Mouse (Mus musculus) heart, adult 11 months (tissue): ENCODE results near the gene Pfkfb1.

Source experiments
- DNase-seq: peaks from one replicate; pipeline ENCODE4 v3.0.0; 2022

Pfkfb1 gene

GRCm38 (mm10) chrX:150588023-150588764 lies at the start of gene Pfkfb1:
Gene Pfkfb1, plus strand, starts transcription at chrX:150588229.
- peak; percentile 98 for DNase-seq

- DNase-seq, result no peak
Measured at GRCm38 (mm10) chrX:150540111-150540510, 47.9 kb upstream of the Pfkfb1 start.

DNA sequence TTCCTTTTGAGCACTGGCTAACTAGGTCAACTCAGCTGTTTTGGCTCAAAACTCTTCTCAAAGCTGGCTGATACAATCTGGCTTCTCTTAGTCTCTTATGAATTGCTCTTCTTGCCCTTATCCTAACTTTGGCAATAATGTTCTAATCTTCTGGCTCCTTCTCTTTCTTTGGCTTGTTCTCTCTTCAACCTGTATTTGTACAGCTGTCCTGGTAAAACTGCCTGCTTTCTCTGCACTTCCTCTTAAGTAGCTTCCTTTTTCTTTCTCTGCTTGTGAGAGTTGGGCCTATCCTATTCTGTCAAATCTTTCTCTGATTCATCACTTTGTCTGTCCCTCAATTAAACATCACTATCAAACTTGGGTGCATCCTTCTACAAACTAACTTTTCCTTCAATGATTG lies 46.3 kb upstream of the Pfkfb1 start:
- no peak for DNase-seq

DNA sequence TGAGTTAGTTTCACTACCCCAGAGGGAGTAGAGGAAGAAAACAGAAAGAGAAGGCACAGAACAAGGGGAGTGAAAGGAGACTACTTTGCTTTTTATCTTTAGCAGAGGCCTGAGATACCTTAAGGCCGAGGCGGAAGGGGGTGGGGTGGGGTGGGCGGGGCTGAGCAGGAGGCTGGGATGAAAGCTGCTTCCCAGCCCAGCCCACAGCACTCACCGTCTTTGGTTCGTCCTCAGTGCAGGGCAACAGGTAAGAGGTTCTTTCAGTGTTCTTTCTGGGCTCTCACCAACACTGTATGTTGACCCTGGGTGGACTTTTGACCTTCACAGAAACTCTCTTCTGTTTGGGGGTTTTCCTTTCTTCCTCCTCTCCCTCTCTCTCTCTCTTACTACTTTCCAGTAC lies 40.8 kb upstream of the Pfkfb1 start, which contains the start of gene Alas2:
Gene Alas2 (plus strand): TSS at position 137 of the 400 bp plus-strand sequence.
- DNase-seq, result no peak

GRCm38 (mm10) chrX:150549639-150550038 lies 38.4 kb upstream of the Pfkfb1 start:
- DNase-seq, result no peak

- DNase-seq, result no peak
Measured at GRCm38 (mm10) chrX:150551986-150552385, 36.0 kb upstream of the Pfkfb1 start.

DNA sequence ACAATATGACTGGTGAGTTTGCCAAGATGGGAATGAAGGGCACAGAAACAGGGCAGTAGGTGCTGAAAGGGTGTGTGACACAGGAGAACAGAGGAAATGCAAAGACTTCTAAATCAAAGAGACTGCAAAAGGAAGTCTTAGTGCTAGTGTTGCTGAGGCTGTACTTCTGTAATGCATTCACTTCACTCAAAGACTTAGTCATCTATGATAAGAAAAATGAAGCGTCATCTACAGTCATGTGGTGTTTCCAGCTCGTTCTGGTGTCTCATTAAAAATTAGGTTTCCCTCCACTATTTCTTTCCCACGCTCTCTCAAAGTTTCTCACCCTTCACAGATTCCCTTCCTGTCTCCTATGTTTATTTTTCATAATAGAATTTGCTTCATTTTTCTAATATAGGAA lies 34.0 kb upstream of the Pfkfb1 start:
- DNase-seq, result no peak

- DNase-seq, result no peak
Measured at GRCm38 (mm10) chrX:150564644-150565357, 23.2 kb upstream of the Pfkfb1 start.

- no peak for DNase-seq
Measured at GRCm38 (mm10) chrX:150581921-150582320, 6.1 kb upstream of the Pfkfb1 start.

GRCm38 (mm10) chrX:150585116-150585515 lies 2.9 kb upstream of the Pfkfb1 start:
- peak; percentile 25 for DNase-seq

GRCm38 (mm10) chrX:150589696-150590095 lies 1.7 kb downstream of the Pfkfb1 start, which contains the start of gene Apex2:
Gene Apex2, minus strand, starts transcription at chrX:150589868.
- DNase-seq, result peak; percentile 69

GRCm38 (mm10) chrX:150593266-150594035 lies 5.4 kb downstream of the Pfkfb1 start:
- DNase-seq, result peak; percentile 93

DNA sequence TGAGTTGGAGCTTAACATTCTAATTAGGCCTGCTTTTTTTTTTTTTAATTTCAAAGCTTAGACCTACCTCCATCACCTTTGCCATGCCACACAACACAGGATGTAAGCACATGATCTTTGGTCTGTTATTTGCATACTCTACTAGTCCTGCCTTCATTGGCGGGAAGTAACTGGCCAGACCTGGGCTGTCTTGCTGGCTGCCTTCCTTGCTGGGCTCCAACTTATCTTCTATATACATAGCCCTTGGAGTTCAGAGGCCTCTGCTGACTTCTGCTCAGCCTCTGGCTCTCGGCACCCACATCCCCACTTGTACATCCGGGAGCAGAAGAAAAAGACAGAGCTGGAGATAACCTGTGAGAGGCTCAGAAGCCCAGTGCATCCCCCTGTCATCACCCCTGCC lies 6.1 kb downstream of the Pfkfb1 start:
- no peak for DNase-seq

DNA sequence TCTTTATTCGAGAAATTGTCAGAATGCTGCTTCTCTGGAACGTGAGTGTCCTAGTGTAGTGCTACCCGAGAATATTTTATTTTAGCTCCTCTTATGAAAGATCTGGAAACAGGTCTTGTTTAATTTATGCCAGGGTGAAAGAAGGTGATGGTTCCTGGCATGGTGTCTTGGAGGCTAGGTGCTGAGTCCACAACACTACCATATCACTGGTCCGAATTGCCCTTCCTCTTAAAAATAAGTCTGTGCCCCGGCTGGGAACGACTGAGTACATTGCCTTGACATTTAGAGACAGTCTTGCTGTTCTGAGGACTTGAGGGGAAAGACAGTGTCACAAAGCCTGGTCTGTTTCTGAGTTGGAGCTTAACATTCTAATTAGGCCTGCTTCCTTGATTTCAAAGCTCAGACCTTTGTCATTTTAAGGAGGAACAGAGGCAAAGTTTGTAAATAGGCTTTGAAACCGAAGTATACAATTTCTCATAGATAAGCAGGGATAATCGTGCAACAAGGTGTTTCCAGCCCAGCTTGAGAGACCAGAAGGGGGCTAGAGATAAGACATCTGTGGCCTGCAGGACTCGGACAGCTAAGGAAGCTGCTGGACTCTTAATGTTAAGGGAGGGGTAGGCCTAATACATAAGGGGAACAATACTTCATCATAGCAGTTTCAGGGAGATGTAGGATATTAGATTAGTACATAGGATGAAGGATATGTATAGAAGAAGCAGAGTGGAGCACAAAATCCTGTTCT lies 7.2 kb downstream of the Pfkfb1 start:
- DNase-seq, result peak; percentile 29

DNA sequence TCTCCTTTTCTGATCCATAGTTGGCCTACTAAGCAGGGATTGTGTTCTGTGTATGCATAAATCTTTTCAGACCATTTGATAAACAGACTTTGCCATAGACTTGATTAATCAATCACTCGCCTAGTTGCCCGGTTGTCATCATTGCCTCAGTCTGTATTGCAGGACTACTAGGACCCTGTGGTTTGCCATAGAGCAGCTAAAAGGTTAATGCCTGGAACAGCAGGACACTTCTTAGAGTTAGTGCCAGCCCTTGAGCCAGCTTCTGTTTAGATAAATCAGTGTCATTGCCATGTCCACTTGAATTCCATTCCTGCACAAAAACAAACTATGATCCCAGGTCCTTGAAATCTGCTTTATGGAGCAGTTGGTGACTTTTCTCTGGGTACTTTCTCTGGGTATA lies 10.9 kb downstream of the Pfkfb1 start:
- DNase-seq, result peak; percentile 55

DNA sequence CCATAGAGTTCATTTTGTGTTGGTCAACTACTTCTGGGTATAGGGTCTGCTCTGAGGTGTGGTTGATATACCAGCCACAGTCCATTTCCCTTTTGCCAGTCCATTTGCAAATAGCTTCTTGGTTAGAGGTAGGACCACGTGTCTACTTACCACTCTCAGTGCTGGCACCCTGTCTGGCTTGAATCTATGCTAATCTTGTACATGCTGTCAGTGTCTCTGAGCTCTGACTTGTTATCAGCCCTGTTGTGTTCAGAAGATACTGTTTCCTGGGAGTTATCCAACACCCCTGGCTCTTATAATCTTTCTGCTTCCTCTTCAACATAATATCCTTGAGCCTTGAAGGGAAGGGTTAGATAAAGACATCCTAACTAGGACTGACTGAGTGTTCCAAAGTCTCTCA lies 48.4 kb downstream of the Pfkfb1 start:
- no peak for DNase-seq

- DNase-seq, result peak; percentile 81
Measured at GRCm38 (mm10) chrX:150656122-150656907, 68.3 kb downstream of the Pfkfb1 start.

- peak; percentile 85 for DNase-seq
Measured at GRCm38 (mm10) chrX:150656908-150657796, 69.1 kb downstream of the Pfkfb1 start, which contains the start of gene Tro. Gene Tro, minus strand, starts transcription at chrX:150657583.

DNA sequence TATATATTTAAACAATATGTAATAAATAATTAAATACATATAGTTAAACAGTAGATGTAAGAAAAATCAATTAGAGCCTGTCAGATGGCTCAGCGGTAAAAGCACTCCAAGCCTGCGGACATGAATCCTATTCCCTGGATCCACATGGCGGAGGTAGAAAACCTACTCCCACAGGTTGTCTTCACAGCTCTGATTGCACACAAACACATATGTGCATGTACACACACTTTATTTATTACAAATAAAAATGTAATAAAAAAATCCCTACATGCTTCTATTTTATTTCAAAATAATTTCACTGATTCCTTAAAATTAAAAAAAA lies 69.7 kb downstream of the Pfkfb1 start:
- no peak for DNase-seq

DNA sequence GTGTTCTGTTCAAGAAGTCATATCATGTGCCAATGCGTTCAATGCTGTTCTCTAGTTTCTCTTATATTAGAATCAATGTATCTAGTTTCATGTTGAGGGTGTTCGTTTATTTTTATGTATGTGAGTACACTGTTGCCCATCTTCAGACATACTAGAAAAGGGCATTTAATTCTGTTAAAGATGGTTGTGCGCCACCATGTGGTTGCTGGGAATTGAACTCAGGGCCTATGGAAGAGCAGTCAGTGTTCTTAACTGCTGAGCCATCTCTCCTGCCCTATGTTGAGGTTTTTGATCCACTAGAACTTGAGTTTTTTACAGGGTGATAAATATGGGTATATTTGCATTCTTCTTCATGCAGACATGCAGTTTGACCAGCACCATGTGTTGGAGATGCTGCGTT lies 74.8 kb downstream of the Pfkfb1 start:
- DNase-seq, result peak; percentile 74

DNA sequence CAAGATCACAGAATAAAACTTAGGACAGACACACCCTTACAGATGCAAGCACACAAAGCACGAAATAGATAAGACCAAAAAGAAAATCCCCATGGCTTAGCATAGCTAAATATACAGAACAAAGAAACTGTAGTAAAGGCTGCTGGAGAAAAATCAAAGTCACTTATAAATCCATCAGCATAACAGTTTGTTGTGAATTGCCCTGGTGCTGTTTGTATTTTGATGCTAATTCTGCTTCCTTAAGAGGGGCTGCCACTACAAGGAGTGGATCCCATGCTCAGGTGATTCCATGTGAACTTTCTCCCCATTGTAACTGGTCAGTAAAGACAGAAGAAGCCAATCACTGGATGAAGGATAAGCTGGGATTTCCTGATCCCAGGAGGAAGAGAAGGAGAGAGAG lies 89.5 kb downstream of the Pfkfb1 start:
- DNase-seq, result no peak
